Mouse (Mus musculus) hindbrain, embryonic 15.5 days (tissue): Measurements from ENCODE around the gene Des. TPM values are rescaled to one million over a fixed set of nuclear protein-coding genes. Genes with fewer than 3 reads are reported as not detected.

Experiments
- ATAC-seq: fragments of 200-750 bp; cut with Nextera tagmentation; 2 replicates; pipeline ENCODE4 v1.8.0; 2017; ENCODE audit warnings: low read depth, moderate number of reproducible peaks, moderate TSS enrichment; ENCODE audit not compliant: low FRiP score
- H3K27ac ChIP-seq: fragments of 300-500 bp; sonication (generic); replicated peaks from 2 replicates; pipeline ENCODE4 v1.5.1; 2015; ENCODE audit warnings: mild to moderate bottlenecking, inconsistent platforms
- H3K27me3 ChIP-seq: fragments of 300-500 bp; sonication (generic); 2 replicates; pipeline ENCODE4 v1.6.1; 2015; ENCODE audit warnings: control low read depth, inconsistent platforms
- H3K36me3 ChIP-seq: fragments of 300-500 bp; sonication (generic); 2 replicates; pipeline ENCODE4 v1.6.1; 2015; ENCODE audit warnings: control low read depth, inconsistent platforms
- H3K4me1 ChIP-seq: fragments of 300-500 bp; sonication (generic); replicated peaks from 2 replicates; pipeline ENCODE4 v1.6.1; 2015; ENCODE audit warnings: control low read depth, inconsistent platforms
- H3K4me2 ChIP-seq: fragments of 300-500 bp; sonication (generic); 2 replicates; pipeline ENCODE4 v1.6.1; 2015; ENCODE audit warnings: moderate library complexity, mild to moderate bottlenecking, inconsistent platforms
- H3K4me3 ChIP-seq: fragments of 300-500 bp; sonication (generic); 2 replicates; pipeline ENCODE4 v1.5.1; 2015; ENCODE audit warnings: mild to moderate bottlenecking, inconsistent platforms
- H3K9ac ChIP-seq: fragments of 300-500 bp; sonication (generic); 2 replicates; pipeline ENCODE4 v1.6.1; 2015; ENCODE audit warnings: inconsistent platforms
- H3K9me3 ChIP-seq: fragments of 300-500 bp; sonication (generic); 2 replicates; pipeline ENCODE4 v1.6.1; 2016; ENCODE audit warnings: control low read depth, inconsistent platforms
- WGBS: fragments of 180-500 bp; shearing (Covaris S2); methylation state at CpG from one replicate; pipeline ENCODE4 v1.1.7; 2015; 5-methylcytosine and 5-hydroxymethylcytosine counted together
- polyA plus RNA-seq: library from polyadenylated mRNA; unstranded; fragments of >200 nt; fragmentation: Nextera tagmentation; extraction: Ambion mirVana; gene quantifications from 2 replicates; pipeline ENCODE4 v1.2.1, GENCODE M21; 2015

The Des gene
- polyA plus RNA-seq: 1.1 and 1.7 TPM in 2 replicates

DNA sequence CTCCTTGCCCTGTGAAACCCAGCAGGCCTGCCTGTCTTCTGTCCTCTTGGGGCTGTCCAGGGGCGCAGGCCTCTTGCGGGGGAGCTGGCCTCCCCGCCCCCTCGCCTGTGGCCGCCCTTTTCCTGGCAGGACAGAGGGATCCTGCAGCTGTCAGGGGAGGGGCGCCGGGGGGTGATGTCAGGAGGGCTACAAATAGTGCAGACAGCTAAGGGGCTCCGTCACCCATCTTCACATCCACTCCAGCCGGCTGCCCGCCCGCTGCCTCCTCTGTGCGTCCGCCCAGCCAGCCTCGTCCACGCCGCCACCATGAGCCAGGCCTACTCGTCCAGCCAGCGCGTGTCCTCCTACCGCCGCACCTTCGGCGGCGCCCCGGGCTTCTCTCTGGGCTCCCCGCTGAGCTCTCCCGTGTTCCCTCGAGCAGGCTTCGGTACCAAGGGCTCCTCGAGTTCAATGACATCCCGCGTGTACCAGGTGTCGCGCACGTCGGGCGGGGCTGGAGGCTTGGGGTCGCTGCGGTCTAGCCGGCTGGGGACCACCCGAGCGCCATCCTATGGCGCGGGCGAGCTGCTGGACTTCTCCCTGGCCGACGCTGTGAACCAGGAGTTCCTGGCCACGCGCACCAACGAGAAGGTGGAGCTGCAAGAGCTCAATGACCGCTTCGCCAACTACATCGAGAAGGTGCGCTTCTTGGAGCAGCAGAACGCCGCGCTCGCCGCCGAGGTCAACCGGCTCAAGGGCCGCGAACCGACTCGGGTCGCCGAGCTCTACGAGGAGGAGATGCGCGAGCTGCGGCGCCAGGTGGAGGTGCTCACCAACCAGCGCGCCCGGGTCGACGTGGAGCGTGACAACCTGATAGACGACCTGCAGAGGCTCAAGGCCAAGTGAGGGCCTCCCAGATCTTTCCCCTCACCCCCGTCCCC, at the start of gene Des:
Des (plus strand) TSS at position 218 of the 920 bp plus-strand sequence.
- H3K4me1 ChIP-seq: peaks cover 8% of the 10 kb centered on the region
- H3K27me3 ChIP-seq: peaks cover 50% of the 10 kb centered on the region
- H3K36me3 ChIP-seq: no peaks in the 10 kb centered on the region
- peak within 1 kb of the TSS; percentile 27 for H3K4me3 ChIP-seq
- H3K27ac ChIP-seq: no peak within 1 kb of the TSS
- ATAC-seq: peak; percentile 10; the same call in 1 of the 2 replicates
- peak within 1 kb of the TSS; percentile 50 for H3K4me2 ChIP-seq
- no peak within 1 kb of the TSS for H3K9ac ChIP-seq
- no peaks in the 10 kb centered on the region for H3K9me3 ChIP-seq
- 3% methylated on average over 77 of the region's 80 CpGs for WGBS

DNA sequence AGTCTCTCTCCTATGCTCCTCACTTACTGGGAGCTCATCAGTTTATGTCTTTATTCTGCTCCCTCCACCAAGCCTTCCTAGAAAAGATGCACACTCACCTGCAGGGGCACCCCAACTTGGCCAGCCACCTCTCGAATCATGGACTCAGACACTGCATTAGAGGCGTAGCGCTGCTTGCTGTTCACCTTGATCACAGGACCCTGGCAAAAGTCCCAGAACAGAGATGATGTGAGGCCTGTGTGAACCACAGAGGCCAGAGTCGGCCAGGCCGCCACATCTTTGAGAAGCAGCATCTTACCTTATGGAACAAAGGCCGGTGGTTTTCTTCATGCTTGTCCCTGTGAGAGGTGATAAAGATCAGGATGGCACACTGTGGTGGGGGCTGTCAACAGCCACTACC, 48.4 kb upstream of the Des start:
- Histone ChIP-seq H3K27ac (no peak overlapping the region), H3K9me3 (no peaks in the 10 kb centered on the region), H3K4me1 (peaks cover 10% of the 10 kb centered on the region), H3K27me3 (no peaks in the 10 kb centered on the region), H3K4me2 (no peak overlapping the region), H3K9ac (no peak overlapping the region), H3K36me3 (peaks cover 58% of the 10 kb centered on the region), H3K4me3 (no peak overlapping the region)
- ATAC-seq: no peak
- WGBS: 96% methylated on average over 6 of the region's 6 CpGs

DNA sequence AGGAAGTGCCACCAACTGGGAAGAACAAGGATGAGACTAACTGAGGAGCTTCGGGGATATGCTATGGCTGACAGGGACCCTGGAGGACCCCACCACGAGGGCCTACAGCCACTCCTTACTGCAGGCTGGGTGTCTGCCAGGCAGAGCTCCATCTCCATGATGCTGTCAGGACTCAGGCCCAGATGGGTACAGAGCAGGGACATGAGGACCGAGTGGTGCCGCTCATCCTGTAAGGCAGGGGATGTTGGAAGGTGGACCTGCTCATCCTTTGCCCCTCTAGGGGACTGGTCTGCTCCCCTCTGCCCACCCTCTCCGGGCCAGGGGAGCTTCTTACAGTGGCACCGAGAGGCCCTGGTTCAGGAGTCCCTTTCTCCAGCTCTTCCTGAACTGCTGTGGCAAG, 45.1 kb upstream of the Des start:
- whole genome bisulfite sequencing: 86% methylated on average over 6 of the region's 6 CpGs

DNA sequence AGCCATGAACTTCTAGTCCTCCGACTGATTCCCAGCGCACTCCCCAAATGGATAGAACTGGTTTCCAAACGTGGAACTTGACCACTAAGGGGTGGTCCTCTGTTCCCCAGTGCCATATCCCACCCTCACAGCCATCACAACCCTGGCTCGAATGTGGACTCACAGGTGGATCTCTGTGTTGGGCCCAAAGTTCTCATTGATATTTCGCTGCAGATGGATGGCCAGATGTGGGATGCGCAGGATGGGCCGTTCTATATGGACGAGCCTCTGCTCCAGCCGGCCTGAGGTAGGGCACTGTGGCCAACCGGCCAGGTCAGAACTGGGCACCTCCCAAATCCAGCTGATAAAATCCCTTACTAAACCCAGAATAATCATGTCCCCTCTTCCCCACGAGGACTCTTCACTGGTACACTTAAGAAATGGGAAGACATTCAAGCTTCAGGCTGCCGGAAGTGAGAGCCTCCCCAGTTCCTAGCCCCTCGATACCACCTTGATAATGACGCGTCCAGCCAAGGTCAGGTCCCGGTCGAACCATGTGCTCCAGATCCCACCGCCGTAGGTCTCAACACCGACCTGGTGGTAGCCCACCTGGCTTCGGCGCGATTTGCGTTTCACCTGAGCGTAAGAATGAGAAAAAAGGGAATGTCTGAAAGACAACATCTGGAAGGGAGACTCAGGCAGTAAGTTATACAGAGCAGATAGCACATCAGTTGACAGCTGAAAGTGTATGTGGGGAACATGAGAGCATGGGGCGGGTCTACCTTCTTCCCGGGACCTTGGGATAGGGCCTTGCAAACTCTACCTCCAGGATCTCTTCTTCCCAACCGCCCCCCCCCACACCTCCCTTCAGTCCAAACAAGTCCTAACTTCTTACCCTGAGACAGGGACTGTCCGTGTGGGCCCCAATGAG, 44.4 kb upstream of the Des start:
- H3K9me3 ChIP-seq: no peaks in the 10 kb centered on the region
- no peak for ATAC-seq
- peaks cover 32% of the 10 kb centered on the region for H3K36me3 ChIP-seq
- H3K4me2 ChIP-seq: peak overlapping the region; percentile 76
- WGBS: 89% methylated on average over 29 of the region's 29 CpGs
- H3K9ac ChIP-seq: peak overlapping the region; percentile 73; the same call in 1 of the 2 replicates
- peaks cover 17% of the 10 kb centered on the region for H3K4me1 ChIP-seq
- H3K27ac ChIP-seq: no peak overlapping the region
- H3K4me3 ChIP-seq: peak overlapping the region; percentile 69
- H3K27me3 ChIP-seq: no peaks in the 10 kb centered on the region

More for the DNA sequence above, 45.1 kb upstream of the Des start:
- no peak overlapping the region for H3K4me2 ChIP-seq
- no peak overlapping the region for H3K4me3 ChIP-seq
- peaks cover 35% of the 10 kb centered on the region for H3K36me3 ChIP-seq
- no peak overlapping the region for H3K27ac ChIP-seq
- H3K9me3 ChIP-seq: no peaks in the 10 kb centered on the region
- no peaks in the 10 kb centered on the region for H3K27me3 ChIP-seq
- ATAC-seq: no peak
- peaks cover 17% of the 10 kb centered on the region for H3K4me1 ChIP-seq
- H3K9ac ChIP-seq: no peak overlapping the region

DNA sequence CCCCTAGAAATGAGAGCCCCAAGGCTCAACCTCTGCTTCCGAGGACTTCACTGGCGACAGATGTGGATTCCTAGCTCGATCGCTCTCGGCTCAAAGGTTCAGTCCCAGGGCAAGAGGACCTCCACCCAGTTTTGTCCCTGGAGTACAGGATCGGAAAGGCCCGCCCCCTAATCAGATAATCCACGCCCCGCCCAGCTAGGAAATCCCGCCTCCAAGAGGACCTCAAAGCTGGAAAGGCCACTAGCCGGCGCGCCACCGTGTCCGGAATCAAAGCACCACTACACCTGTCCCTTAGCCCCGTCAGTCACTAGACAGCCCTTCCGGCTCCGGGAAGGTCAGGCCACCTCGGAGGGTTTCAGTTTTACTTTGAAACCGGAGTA, 43.3 kb upstream of the Des start:
- peak overlapping the region; percentile 89 for H3K27ac ChIP-seq
- H3K27me3 ChIP-seq: 0 out of 2 replicates have a peak, but pooled peaks cover 3% of the 10 kb centered on the region
- peaks cover 20% of the 10 kb centered on the region for H3K36me3 ChIP-seq
- H3K9ac ChIP-seq: peak overlapping the region; percentile 73
- WGBS: under 1% methylated on average over 20 of the region's 20 CpGs
- H3K4me2 ChIP-seq: peak overlapping the region; percentile 76
- H3K4me3 ChIP-seq: peak overlapping the region; percentile 69
- ATAC-seq: no peak; the same call in 1 of the 2 replicates
- peaks cover 17% of the 10 kb centered on the region for H3K4me1 ChIP-seq
- H3K9me3 ChIP-seq: no peaks in the 10 kb centered on the region

DNA sequence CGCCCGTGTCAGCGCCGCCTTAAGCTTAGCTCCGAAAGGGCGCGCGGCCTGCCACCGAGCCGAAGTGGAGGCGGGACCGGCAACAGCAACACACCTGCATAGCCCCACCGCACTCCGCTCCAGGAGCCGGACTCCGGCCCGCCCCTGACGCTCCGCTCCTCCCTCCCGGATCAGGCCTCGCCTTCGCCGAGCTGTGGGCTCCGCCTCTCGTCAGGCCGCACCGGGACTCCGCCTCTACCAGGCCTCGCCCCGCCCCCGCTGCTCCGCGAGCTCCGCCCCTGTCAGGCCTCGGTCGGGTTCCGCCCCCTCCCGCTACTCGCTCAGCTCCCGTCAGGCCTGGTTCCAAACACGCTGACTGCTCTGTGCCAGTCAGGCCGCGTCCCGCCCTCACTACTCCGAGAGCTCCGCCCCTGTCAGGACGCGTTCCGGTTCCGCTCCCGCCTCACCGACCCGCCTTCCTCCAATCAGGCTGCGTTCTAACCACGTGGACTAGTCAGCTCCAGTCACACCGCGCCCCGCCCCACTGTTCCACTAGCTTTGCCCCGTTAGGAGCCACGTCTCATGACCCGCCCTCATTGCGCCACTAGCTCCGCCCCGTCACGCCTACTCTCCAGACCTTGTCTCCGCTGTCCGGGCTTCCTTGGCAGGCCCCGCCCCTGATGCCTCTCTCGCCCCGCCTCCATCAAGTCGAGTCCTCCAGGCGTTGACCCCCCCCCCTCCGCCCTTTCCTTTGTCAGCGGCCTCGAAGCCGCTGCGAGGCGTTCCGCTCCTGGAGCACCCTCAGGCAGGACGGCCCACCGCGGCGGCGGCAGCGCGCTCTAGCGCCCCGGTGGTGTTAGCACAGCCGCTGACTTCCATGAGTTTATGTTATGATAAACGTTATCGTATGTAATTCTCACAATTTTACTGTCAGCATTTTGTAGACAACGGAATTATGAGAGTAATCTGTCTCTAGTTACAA, 42.6 kb upstream of the Des start, which contains the start of gene Dnpep:
Dnpep (minus strand) TSS at position 750 of the 961 bp plus-strand sequence.
- H3K27ac ChIP-seq: peak within 1 kb of the TSS; percentile 89
- peaks cover 17% of the 10 kb centered on the region for H3K4me1 ChIP-seq
- H3K4me3 ChIP-seq: peak within 1 kb of the TSS; percentile 69
- under 1% methylated on average over 86 of the region's 92 CpGs for WGBS
- peak within 1 kb of the TSS; percentile 76 for H3K4me2 ChIP-seq
- ATAC-seq: peak; percentile 99
- 0 out of 2 replicates have a peak, but pooled peaks cover 6% of the 10 kb centered on the region for H3K27me3 ChIP-seq
- peaks cover 15% of the 10 kb centered on the region for H3K36me3 ChIP-seq
- H3K9ac ChIP-seq: peak within 1 kb of the TSS; percentile 73
- no peaks in the 10 kb centered on the region for H3K9me3 ChIP-seq

DNA sequence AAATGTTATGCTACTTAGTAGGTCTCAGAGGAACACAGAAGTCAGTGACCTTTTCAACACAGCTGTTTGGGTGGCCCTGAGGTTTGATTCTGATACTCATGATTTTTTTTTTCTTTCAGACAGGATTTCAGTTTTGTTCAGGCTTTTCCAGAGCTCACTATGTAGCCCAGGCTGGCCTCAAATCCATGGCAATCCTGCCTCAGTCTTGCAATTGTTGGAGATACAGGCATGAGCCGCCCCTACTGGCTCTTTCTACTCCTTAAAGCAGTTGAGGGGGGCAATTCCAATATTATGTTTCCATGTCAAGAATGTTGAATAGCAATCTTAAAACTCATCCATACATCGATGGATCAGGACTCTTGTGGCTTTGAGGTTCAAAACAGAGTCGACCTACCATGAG, 41.8 kb upstream of the Des start:
- ATAC-seq: no peak
- 74% methylated on average over 3 of the region's 3 CpGs for whole genome bisulfite sequencing
- H3K36me3 ChIP-seq: peaks cover 8% of the 10 kb centered on the region
- H3K9ac ChIP-seq: peak overlapping the region; percentile 1; the same call in 1 of the 2 replicates
- 0 out of 2 replicates have a peak, but pooled peaks cover 6% of the 10 kb centered on the region for H3K27me3 ChIP-seq
- H3K27ac ChIP-seq: peak overlapping the region; percentile 73
- H3K4me3 ChIP-seq: peak overlapping the region; percentile 69
- peaks cover 17% of the 10 kb centered on the region for H3K4me1 ChIP-seq
- H3K4me2 ChIP-seq: peak overlapping the region; percentile 39
- H3K9me3 ChIP-seq: no peaks in the 10 kb centered on the region

DNA sequence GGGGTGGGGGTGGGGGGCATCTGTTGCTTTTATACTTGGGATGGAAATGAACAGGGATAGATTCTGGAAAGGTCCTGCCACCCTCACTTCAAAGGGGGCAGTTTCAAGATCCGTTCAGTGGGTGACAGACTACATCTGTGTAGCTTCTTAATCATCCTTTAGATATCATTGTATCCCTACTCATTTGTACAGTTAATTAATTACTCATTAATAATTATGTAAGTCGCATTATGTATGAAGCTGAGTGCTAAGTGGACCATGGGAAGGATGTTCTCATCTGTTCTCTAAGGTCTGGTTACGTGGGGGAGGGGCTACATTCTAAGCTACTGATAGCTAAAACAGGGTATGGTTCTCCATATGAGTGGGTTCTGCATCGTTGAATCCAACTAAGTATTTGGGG, 41.4 kb upstream of the Des start:
- H3K27ac ChIP-seq: no peak overlapping the region
- H3K4me2 ChIP-seq: no peak overlapping the region
- peaks cover 17% of the 10 kb centered on the region for H3K4me1 ChIP-seq
- H3K9me3 ChIP-seq: no peaks in the 10 kb centered on the region
- no peak overlapping the region for H3K4me3 ChIP-seq
- ATAC-seq: no peak
- H3K27me3 ChIP-seq: 0 out of 2 replicates have a peak, but pooled peaks cover 6% of the 10 kb centered on the region
- 84% methylated on average over 4 of the region's 4 CpGs for WGBS
- H3K36me3 ChIP-seq: peaks cover 5% of the 10 kb centered on the region; the same call in 1 of the 2 replicates
- H3K9ac ChIP-seq: no peak overlapping the region

DNA sequence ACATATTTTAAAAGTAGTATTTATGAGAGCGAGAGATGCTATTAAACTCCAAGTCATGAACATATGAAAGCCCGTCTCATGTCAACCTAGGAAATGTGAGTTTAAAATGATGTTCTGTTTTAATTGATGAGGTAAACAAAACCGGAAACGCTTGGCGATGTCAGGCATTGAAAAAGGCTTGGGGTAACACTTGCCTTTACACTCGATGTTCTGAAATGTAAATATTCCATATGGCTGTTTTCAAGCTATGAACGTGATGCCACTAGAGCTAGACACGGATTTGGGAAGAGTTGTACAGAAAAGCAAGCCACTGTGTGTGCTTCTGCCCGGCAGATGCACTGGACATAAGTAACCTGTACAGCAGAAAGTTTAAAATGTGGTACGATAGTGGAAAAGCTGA, 41.0 kb upstream of the Des start:
- Histone ChIP-seq H3K4me3 (no peak overlapping the region), H3K4me1 (peaks cover 17% of the 10 kb centered on the region), H3K9me3 (no peaks in the 10 kb centered on the region), H3K9ac (no peak overlapping the region), H3K27me3 (0 out of 2 replicates have a peak, but pooled peaks cover 6% of the 10 kb centered on the region), H3K4me2 (no peak overlapping the region), H3K27ac (no peak overlapping the region), H3K36me3 (0 out of 2 replicates have a peak, but pooled peaks cover 1% of the 10 kb centered on the region)
- ATAC-seq: no peak
- 92% methylated on average over 10 of the region's 10 CpGs for WGBS

DNA sequence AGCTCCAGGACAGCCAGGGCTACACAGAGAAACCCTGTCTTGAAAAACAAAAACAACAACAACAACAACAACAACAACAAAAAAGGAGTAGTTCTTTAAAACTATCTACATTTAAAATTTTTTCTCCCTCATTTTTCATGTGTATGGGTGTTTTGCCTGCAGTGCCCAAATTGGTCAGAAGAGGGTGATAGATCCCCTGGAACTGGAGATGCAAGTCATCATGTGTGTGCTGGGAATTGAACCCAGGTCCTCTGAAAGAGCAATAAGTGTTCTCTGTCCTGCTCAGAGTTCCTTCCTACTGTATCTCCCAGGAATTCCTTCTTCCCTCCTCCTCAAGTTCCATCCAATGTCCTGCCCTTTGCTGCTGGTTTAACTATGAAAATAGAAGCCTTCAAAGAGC, 32.7 kb upstream of the Des start:
- Histone ChIP-seq H3K4me1 (no peaks in the 10 kb centered on the region), H3K27ac (no peak overlapping the region), H3K36me3 (no peaks in the 10 kb centered on the region), H3K9me3 (no peaks in the 10 kb centered on the region), H3K4me3 (no peak overlapping the region), H3K27me3 (0 out of 2 replicates have a peak, but pooled peaks cover under 1% of the 10 kb centered on the region), H3K9ac (no peak overlapping the region), H3K4me2 (no peak overlapping the region)
- no peak for ATAC-seq

DNA sequence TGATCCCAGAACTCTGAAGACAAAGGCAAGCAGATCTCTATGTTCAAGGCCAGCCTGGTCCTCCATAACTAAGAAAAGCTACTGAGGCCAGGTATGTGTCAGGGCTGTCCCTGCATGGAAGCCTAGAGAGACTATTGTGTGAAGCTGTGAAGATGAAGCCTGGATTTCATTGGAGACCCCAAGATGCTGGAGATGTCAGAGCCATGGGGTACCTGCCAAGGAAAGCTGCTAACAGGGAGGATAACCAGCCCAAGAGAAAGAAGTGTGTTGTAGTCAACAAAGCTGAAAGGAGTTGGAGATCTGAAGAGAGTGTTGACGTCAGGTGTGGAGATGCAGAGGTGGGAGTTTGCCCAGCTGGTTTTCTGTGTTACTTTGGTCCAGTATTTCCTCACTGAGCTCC, 28.9 kb upstream of the Des start:
- no peak overlapping the region for H3K27ac ChIP-seq
- no peaks in the 10 kb centered on the region for H3K4me1 ChIP-seq
- H3K36me3 ChIP-seq: no peaks in the 10 kb centered on the region
- H3K9ac ChIP-seq: no peak overlapping the region
- H3K4me2 ChIP-seq: no peak overlapping the region
- WGBS: 74% methylated on average over 1 of the region's 1 CpGs
- no peaks in the 10 kb centered on the region for H3K9me3 ChIP-seq
- no peak overlapping the region for H3K4me3 ChIP-seq
- no peak for ATAC-seq
- H3K27me3 ChIP-seq: no peaks in the 10 kb centered on the region
